Mouse (Mus musculus) midbrain, embryonic 12.5 days (tissue): ENCODE results near the gene Rangap1. TPM values are rescaled to one million over a fixed set of nuclear protein-coding genes. Genes with fewer than 3 reads are reported as not detected.

Source experiments
- ATAC-seq: fragments of 200-750 bp; cut with Nextera tagmentation; 2 replicates; pipeline ENCODE4 v1.8.0; 2017; ENCODE audit warnings: low read depth, moderate TSS enrichment, moderate library complexity; ENCODE audit not compliant: low FRiP score
- H3K27ac ChIP-seq: fragments of 300-500 bp; sonication (generic); replicated peaks from 2 replicates; pipeline ENCODE4 v1.5.1; 2016; ENCODE audit warnings: mild to moderate bottlenecking
- H3K27me3 ChIP-seq: fragments of 300-500 bp; sonication (generic); 2 replicates; pipeline ENCODE4 v1.6.1; 2016; ENCODE audit warnings: mild to moderate bottlenecking
- H3K36me3 ChIP-seq: fragments of 300-500 bp; sonication (generic); 2 replicates; pipeline ENCODE4 v1.6.1; 2016
- H3K4me1 ChIP-seq: fragments of 300-500 bp; sonication (generic); 2 replicates; pipeline ENCODE4 v1.6.1; 2016
- H3K4me2 ChIP-seq: fragments of 300-500 bp; sonication (generic); replicated peaks from 2 replicates; pipeline ENCODE4 v1.6.1; 2016; ENCODE audit warnings: mild to moderate bottlenecking, moderate library complexity
- H3K4me3 ChIP-seq: fragments of 300-500 bp; sonication (generic); 2 replicates; pipeline ENCODE4 v1.5.1; 2016; ENCODE audit warnings: mild to moderate bottlenecking
- H3K9ac ChIP-seq: fragments of 300-500 bp; sonication (generic); replicated peaks from 2 replicates; pipeline ENCODE4 v1.6.1; 2016; ENCODE audit warnings: mild to moderate bottlenecking, moderate library complexity
- H3K9me3 ChIP-seq: fragments of 300-500 bp; sonication (generic); 2 replicates; pipeline ENCODE4 v1.6.1; 2016; ENCODE audit warnings: mild to moderate bottlenecking
- WGBS: fragments of 180-500 bp; shearing (Covaris S2); methylation state at CpG from one replicate; pipeline ENCODE4 v1.1.7; 2016; 5-methylcytosine and 5-hydroxymethylcytosine counted together
- polyA plus RNA-seq: library from polyadenylated mRNA; unstranded; fragments of >200 nt; fragmentation: Nextera tagmentation; extraction: Ambion mirVana; gene quantifications from 2 replicates; pipeline ENCODE4 v1.2.1, GENCODE M21; 2016

Rangap1 gene
- polyA plus RNA-seq, 1 experiment from 2014 or later = 165 TPM

DNA sequence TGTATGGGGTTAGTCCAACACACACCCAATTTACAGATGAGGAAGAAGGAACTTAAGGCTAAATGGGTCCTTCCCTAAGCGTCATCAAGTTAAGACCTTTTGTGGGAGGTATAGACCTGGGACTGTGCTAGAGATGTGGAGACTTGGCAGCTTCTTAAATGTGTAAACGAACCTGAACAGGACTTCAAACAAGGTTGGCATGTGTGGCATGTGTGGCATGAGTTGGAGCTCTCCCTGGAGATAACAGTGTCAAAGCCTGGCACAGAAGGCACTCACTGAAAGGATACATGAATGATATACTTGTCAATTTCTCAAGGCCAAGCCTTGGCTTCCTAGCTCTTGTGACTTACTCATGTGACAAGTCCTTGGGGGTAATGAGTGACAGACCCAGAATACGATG lies 6.0 kb downstream of the Rangap1 start:
- Histone ChIP-seq H3K36me3 (no peaks in the 10 kb centered on the region), H3K27me3 (no peaks in the 10 kb centered on the region), H3K27ac (no peak overlapping the region), H3K9me3 (no peaks in the 10 kb centered on the region), H3K4me1 (peaks cover 1% of the 10 kb centered on the region), H3K4me3 (no peak overlapping the region), H3K4me2 (no peak overlapping the region), H3K9ac (no peak overlapping the region)
- 82% methylated on average over 3 of the region's 3 CpGs for WGBS
- ATAC-seq = no peak

DNA sequence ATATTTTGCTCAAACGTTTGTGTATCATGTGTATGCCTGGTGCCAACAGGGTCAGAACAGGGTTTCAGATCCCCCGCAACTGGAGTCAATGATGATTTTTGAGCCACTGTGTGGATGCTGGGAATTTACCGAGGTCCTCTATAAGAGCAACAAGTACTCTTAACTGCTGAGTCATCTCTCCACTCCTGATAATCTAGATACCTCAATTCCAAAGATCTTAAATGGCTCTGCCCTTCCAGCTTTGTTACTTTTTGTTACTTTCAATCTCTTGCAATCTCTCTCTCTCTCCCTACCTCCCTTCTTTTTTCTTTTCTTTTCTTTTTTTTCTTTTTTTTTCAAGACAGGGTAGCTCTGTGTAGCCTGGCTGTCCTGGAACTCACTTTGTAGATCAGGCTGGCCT lies 10.3 kb downstream of the Rangap1 start:
- Histone ChIP-seq H3K36me3 (no peaks in the 10 kb centered on the region), H3K4me2 (no peak overlapping the region), H3K9me3 (no peaks in the 10 kb centered on the region), H3K27me3 (no peaks in the 10 kb centered on the region), H3K4me1 (no peaks in the 10 kb centered on the region), H3K4me3 (no peak overlapping the region), H3K27ac (no peak overlapping the region), H3K9ac (no peak overlapping the region)
- no peak for ATAC-seq
- 59% methylated on average over 3 of the region's 3 CpGs for WGBS

GRCm38 (mm10) chr15:81729792-81730635 lies 15.3 kb downstream of the Rangap1 start:
- Histone ChIP-seq H3K9ac (peak overlapping the region; percentile 95), H3K4me3 (peak overlapping the region; percentile 99), H3K9me3 (no peaks in the 10 kb centered on the region), H3K4me1 (peaks cover 24% of the 10 kb centered on the region), H3K36me3 (peaks cover 16% of the 10 kb centered on the region), H3K27ac (peak overlapping the region; percentile 77), H3K27me3 (no peaks in the 10 kb centered on the region), H3K4me2 (peak overlapping the region; percentile 88)
- ATAC-seq = peak; percentile 99
- WGBS = 5% methylated on average over 41 of the region's 41 CpGs

- Histone ChIP-seq H3K27ac (peak overlapping the region; percentile 77), H3K36me3 (peaks cover 22% of the 10 kb centered on the region), H3K4me2 (peak overlapping the region; percentile 88), H3K4me1 (peaks cover 24% of the 10 kb centered on the region), H3K4me3 (peak overlapping the region; percentile 99), H3K9me3 (no peaks in the 10 kb centered on the region), H3K9ac (peak overlapping the region; percentile 95), H3K27me3 (no peaks in the 10 kb centered on the region)
- WGBS = under 1% methylated on average over 49 of the region's 49 CpGs
- ATAC-seq = peak; percentile 20
Observed at GRCm38 (mm10) chr15:81729241-81729791, 16.0 kb downstream of the Rangap1 start.

DNA sequence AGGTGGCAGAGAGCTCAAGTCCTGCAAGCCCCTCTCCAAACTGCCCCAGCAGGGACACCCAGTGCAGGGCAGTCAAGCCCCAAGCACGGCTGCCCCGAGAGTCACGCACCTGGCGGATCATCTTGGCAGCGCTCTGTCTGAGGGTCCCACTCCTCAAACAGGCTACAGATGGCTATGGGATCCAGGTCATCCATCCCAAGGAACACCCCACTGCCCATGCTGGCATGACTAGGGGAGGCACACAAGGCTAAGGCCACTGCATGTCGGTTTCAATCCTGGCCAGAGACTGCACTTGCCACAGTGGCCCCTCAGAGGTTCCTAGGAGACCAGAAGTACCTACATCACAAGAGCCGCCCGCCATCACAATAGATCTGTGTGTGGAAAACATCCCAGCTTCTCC lies 19.4 kb downstream of the Rangap1 start:
- no peaks in the 10 kb centered on the region for H3K9me3 ChIP-seq
- H3K36me3 ChIP-seq = peaks cover 56% of the 10 kb centered on the region
- WGBS = 95% methylated on average over 8 of the region's 8 CpGs

GRCm38 (mm10) chr15:81723653-81724052 lies 21.7 kb downstream of the Rangap1 start:
- ATAC-seq = no peak
- H3K9me3 ChIP-seq = no peaks in the 10 kb centered on the region
- 93% methylated on average over 11 of the region's 11 CpGs for WGBS
- no peak overlapping the region for H3K9ac ChIP-seq
- H3K4me2 ChIP-seq = no peak overlapping the region
- peaks cover 23% of the 10 kb centered on the region for H3K4me1 ChIP-seq
- no peaks in the 10 kb centered on the region for H3K27me3 ChIP-seq
- H3K36me3 ChIP-seq = peaks cover 79% of the 10 kb centered on the region
- H3K4me3 ChIP-seq = no peak overlapping the region
- no peak overlapping the region for H3K27ac ChIP-seq

More for the DNA sequence above, 19.4 kb downstream of the Rangap1 start:
- Histone ChIP-seq H3K4me2 (no peak overlapping the region), H3K27ac (no peak overlapping the region), H3K4me3 (no peak overlapping the region), H3K4me1 (peaks cover 24% of the 10 kb centered on the region), H3K27me3 (no peaks in the 10 kb centered on the region), H3K9ac (no peak overlapping the region)
- no peak for ATAC-seq

GRCm38 (mm10) chr15:81722361-81722760 lies 23.0 kb downstream of the Rangap1 start:
- H3K9ac ChIP-seq = no peak overlapping the region
- H3K27me3 ChIP-seq = no peaks in the 10 kb centered on the region
- WGBS = 97% methylated on average over 5 of the region's 5 CpGs
- peaks cover 17% of the 10 kb centered on the region for H3K4me1 ChIP-seq
- no peak for ATAC-seq
- H3K9me3 ChIP-seq = no peaks in the 10 kb centered on the region
- no peak overlapping the region for H3K4me3 ChIP-seq
- H3K4me2 ChIP-seq = no peak overlapping the region
- peaks cover 92% of the 10 kb centered on the region for H3K36me3 ChIP-seq
- H3K27ac ChIP-seq = no peak overlapping the region

DNA sequence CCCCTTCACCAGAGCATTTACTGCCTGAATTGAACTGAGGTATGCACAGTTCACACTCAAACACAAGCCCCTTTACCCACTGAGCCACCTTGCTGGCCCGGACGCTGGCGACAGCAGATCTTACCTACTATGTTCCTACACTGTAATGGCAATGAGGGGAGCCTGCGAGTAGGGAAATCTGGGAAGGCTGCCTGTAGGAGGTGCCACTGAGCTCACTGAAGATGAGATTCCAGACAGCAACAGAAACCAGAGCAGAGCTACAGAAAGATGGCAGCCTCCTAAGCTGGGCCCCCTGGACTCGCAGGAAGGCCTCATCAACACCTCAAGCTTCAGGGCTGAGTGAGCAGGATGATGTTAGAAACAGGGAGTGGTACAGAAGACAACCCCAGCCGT lies 26.2 kb downstream of the Rangap1 start:
- H3K4me2 ChIP-seq = no peak overlapping the region
- H3K9ac ChIP-seq = no peak overlapping the region
- no peak for ATAC-seq
- no peaks in the 10 kb centered on the region for H3K9me3 ChIP-seq
- 89% methylated on average over 6 of the region's 6 CpGs for WGBS
- H3K4me3 ChIP-seq = no peak overlapping the region
- peaks cover 95% of the 10 kb centered on the region for H3K36me3 ChIP-seq
- peaks cover 10% of the 10 kb centered on the region for H3K4me1 ChIP-seq
- peak overlapping the region; percentile 72 for H3K27ac ChIP-seq
- no peaks in the 10 kb centered on the region for H3K27me3 ChIP-seq

- Histone ChIP-seq H3K27me3 (no peaks in the 10 kb centered on the region), H3K4me3 (no peak overlapping the region), H3K9me3 (no peaks in the 10 kb centered on the region), H3K4me2 (no peak overlapping the region), H3K36me3 (peaks cover 95% of the 10 kb centered on the region), H3K9ac (no peak overlapping the region), H3K4me1 (peaks cover 10% of the 10 kb centered on the region), H3K27ac (peak overlapping the region; percentile 72)
- ATAC-seq = 0 out of 2 replicates have a peak, but pooled peaks have one; percentile 27
- 81% methylated on average over 9 of the region's 9 CpGs for WGBS
Observed at GRCm38 (mm10) chr15:81718336-81719138, 26.8 kb downstream of the Rangap1 start.

DNA sequence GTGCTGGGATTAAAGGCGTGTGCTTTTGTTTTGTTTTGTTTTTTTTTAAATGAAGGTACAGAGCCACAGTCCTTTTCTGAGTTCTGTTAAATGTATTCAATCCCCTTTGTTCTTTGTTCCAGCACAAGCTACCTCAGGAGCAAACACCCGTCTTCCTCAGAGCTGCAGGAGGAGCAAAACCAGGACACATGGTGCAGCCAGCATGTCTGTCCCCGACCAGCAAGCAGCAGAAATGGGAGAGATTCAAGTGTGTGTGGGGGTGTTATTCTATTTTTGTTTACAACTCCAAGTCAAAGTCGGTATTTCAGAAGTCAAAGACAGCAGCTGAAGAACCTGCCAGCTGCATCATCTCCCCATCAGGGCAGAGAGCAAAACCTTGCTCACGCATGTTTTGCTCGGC lies 31.6 kb downstream of the Rangap1 start:
- WGBS = 84% methylated on average over 6 of the region's 6 CpGs
- Histone ChIP-seq H3K4me2 (no peak overlapping the region), H3K4me1 (peaks cover 7% of the 10 kb centered on the region), H3K4me3 (no peak overlapping the region), H3K9me3 (no peaks in the 10 kb centered on the region), H3K36me3 (peaks cover 92% of the 10 kb centered on the region), H3K9ac (no peak overlapping the region), H3K27me3 (no peaks in the 10 kb centered on the region), H3K27ac (no peak overlapping the region)
- no peak for ATAC-seq

GRCm38 (mm10) chr15:81710801-81711200 lies 34.5 kb downstream of the Rangap1 start:
- H3K27ac ChIP-seq = no peak overlapping the region
- H3K9me3 ChIP-seq = no peaks in the 10 kb centered on the region
- no peak for ATAC-seq
- H3K9ac ChIP-seq = no peak overlapping the region
- H3K4me3 ChIP-seq = no peak overlapping the region
- no peaks in the 10 kb centered on the region for H3K27me3 ChIP-seq
- peaks cover 89% of the 10 kb centered on the region for H3K36me3 ChIP-seq
- WGBS = 66% methylated on average over 4 of the region's 4 CpGs
- no peak overlapping the region for H3K4me2 ChIP-seq
- H3K4me1 ChIP-seq = no peaks in the 10 kb centered on the region

DNA sequence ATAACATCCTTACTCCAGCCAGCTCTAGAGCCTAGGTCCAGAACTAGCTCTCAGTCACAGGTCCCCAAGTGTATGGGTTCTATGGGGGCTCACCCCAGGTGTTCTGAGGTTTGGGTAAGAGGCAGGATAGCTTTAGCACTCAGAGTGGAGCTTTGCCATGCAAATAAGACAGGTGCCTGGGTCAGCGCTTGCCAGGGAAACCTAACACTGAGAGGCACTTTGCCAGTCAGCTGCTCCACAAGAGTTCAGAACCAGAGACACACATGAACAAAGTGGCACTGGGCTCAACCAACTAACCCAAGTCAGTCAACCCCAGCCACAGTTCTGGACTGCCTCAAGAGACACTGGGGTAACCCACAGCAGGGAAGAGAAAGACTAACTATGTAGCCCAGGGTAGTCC lies 35.6 kb downstream of the Rangap1 start:
- no peak overlapping the region for H3K4me3 ChIP-seq
- no peaks in the 10 kb centered on the region for H3K4me1 ChIP-seq
- peaks cover 89% of the 10 kb centered on the region for H3K36me3 ChIP-seq
- no peak overlapping the region for H3K27ac ChIP-seq
- H3K9me3 ChIP-seq = no peaks in the 10 kb centered on the region
- H3K9ac ChIP-seq = no peak overlapping the region
- H3K4me2 ChIP-seq = no peak overlapping the region
- no peaks in the 10 kb centered on the region for H3K27me3 ChIP-seq
- no peak for ATAC-seq
- 97% methylated on average over 1 of the region's 1 CpGs for WGBS
